Mouse (Mus musculus) T-helper 17 cell (primary cell): ENCODE data around the gene Bmpr1b.

Experiments
- in situ Hi-C, 2 experiments: fragments of 300-600 bp; cut with MboI, MseI; formaldehyde crosslinking; loops; 1 replicate in 1 of 2; 2 replicates in 1 of 2; pipeline ENCODE4 v1.15.1; 2025; ENCODE audit warnings: high pct_unique_total_duplicates in 2 of 2

Gene Bmpr1b

GRCm38 (mm10) chr3:142043006-142043405 is 126.2 kb downstream of the Bmpr1b start:
- in situ Hi-C loops = no loop called here

GRCm38 (mm10) chr3:142040345-142040744 is 128.9 kb downstream of the Bmpr1b start:
- in situ Hi-C loops = no loop called here

DNA sequence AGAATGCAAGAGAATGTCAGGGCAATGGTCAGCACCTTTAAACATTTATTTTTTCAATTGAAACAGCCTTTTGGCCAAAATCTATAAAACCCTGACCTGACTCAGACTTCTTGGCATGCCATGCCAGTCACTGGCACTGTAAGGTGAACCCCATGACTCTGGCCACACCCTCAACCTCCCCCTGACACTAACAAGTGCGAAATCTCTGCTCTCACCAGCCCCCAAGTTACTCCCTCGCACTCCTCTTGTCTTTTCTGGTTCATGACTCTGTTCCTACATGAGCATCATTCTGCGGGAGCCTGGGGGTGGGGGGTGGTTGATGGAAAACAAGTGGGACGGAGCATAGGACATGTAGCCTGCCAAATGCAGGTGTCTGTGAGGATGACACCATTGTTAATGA is 135.1 kb downstream of the Bmpr1b start:
- in situ Hi-C loops = loop anchor here in 1 of 2 experiments (10.0 kb wide), 1 partner anchor 241 kb away; no protein-coding TSS in a partner anchor

DNA sequence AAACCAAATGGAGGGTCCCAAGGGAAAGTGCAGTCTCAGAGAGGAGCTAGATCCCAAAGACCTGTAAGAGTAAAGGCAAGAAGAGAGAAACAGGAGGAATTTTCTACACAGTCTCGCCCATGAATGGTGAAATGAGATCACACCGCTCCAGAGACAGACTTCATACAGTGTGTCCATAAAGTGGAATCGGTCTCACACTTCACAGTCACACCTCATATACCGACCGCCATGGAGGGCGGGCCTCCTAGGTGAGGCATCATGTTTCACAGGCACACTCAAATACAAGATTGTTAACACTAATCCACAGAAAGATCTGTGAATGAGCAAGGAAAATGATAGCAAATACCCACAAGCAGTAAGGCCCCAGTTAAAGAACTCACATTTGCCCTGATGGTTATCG is 149.5 kb downstream of the Bmpr1b start:
- in situ Hi-C loops = no loop called here

GRCm38 (mm10) chr3:141984548-141984947 is 184.7 kb downstream of the Bmpr1b start:
- in situ Hi-C loops = no loop called here

DNA sequence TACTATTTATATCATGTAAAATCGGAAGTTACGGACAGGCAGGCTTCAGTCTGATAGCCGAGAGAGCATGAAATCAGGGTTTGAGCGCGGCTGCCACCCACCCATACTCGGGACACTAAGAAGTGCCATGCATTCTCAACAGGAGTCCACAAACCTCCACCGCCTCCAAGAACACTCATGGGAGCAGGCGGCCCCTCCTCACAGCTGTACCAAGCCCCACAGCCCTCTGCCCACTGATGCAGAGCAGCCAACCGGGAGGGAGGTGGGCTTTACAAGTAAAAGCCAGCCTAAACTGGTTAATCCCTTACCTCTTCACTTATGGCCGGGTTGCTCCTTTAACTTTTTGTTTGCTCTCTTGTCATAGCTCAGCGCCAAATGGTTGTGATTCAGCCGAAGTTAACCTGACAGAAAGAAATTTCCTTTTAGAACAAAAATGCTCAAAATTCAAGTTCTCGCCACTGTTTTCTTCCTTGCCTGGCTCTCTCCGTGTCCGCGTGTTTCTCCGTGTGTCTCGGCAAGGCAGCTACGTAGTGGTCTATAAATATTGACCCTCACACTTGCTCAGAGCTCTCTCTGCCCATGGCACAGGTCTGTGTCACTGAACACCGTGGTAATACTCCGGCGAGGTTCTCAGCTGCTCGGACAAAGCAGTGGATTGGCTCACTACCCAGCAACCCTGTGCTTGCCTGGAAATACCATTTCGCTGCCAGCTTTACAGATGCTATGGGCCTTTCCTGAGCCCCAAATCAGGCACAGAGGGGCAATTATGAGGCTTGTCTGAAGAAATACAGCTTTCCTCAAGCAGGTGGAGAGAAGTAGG is 187.4 kb downstream of the Bmpr1b start:
- in situ Hi-C loops = no loop called here

DNA sequence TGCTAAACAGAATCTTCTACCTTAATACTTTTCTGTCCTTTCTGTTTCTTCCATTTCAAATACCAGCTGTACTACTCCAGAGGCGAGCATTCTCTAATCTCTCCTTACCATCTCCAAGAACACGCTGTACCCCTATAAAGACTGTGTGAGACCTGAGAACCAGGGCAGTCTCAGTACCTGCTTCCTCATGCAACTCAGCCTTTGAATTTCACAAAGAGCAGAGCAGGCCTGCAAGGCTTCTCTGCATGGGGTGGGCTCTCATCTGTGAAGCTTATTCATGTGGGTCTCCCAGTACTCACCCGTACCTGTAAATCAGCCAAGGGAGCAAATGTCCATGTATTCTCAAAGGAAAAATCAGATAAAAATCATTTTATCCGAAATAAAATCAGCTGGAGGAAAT is 203.0 kb downstream of the Bmpr1b start:
- in situ Hi-C loops = no loop called here

DNA sequence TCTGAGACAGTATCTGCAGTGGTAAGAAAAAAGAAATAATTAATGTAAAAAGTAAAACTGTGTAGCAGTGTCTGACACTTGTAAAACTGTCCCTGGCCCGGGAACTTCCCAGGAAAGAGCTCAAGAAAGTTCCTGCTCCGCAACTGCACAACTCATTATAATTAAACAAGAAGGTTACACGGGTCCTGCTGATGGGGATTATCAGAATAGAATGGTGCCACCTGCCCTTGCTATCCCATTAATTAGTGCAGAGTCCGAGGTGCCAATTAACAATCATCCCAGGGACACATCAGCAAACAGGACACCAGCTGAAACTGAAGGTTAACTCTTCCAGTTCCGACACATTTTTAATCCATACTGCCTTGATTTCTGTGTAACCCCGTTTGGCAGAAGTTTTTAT is 216.3 kb downstream of the Bmpr1b start:
- in situ Hi-C loops = no loop called here

GRCm38 (mm10) chr3:141950642-141951041 is 218.6 kb downstream of the Bmpr1b start:
- in situ Hi-C loops = no loop called here

- in situ Hi-C loops = no loop called here
These were observed 220.7 kb downstream of the Bmpr1b start for GRCm38 (mm10) chr3:141948506-141948905.

DNA sequence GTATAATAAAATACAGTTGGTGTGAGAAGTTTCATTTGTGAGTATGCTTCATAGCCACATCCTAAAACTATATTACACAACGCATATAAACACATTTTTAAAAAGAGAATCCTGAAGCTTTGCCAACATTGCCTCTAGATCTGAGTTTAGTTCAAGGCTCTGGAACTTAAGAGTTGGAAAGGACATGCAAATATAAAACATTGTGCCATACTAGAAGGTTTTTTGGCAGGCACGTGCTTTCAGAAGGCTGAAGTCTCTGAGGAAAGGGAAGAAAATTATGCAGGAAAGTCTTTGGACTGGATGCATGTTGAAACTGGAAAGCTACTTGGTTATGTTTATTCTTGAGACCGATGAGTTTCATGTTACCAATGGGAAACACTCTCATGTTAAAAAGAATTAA is 221.1 kb downstream of the Bmpr1b start:
- in situ Hi-C loops = no loop called here

GRCm38 (mm10) chr3:141946846-141947245 is 222.4 kb downstream of the Bmpr1b start:
- in situ Hi-C loops = no loop called here

DNA sequence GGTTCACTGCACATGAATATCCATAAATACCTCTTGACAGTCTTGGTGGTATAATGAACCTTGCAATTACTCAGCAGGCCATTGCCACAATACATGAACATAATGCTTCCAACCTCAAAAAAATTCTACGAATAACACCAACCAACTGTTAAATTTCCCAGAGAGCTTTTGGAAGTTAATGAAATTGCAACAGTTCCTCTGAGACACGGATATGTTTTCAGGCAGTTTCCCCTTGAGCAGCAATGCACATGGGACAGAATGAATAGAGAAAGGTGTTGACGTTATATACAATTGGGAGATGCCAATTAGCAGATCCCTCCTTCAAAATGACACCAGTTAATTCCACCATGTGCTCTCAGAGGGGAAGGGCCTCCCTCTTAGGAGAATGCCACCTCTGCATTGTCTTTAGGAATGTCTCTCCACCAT is 225.9 kb downstream of the Bmpr1b start:
- in situ Hi-C loops = no loop called here

DNA sequence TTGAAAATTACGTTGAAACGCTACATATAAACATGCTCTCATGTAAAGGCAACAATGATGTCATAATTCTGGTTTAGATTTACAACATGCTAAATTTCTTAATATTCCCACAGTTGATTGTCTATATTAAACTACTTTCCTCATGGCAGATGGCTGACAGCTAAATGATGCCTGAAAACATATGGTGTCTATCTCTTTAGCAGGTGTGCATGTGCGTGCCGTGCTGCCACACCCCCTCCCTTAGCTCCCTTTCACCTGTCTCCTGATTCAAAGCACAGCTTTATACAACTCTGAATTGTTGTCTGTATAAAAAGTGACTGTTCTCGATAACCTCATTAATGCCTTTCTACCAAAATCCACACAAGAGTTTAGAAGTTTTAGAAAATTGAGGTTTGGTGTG is 229.0 kb downstream of the Bmpr1b start:
- in situ Hi-C loops = no loop called here

- in situ Hi-C loops = no loop called here
These were observed 232.5 kb downstream of the Bmpr1b start for GRCm38 (mm10) chr3:141936594-141937272.

GRCm38 (mm10) chr3:141932956-141933355 is 236.3 kb downstream of the Bmpr1b start:
- in situ Hi-C loops = no loop called here

- in situ Hi-C loops = no loop called here
These were observed 237.7 kb downstream of the Bmpr1b start for GRCm38 (mm10) chr3:141931372-141932092.

DNA sequence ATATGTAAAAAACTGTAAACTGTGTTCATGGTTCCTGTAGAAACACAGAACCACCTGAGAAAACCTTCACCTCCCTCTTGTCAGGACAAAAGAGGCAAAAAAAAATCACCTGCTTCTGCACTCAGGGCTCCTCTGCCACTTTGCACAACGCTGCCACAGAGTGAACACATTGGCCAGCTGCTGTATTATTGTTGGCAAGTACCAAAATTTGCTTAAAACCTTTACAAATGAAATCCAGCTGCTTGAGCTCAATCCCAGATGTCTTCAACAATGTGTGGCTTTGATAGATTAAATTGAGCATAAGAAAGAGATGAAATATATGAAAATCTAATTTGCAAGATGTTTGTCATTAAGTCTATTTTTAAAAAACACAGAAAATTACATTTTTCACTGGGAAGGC is 245.8 kb downstream of the Bmpr1b start:
- in situ Hi-C loops = no loop called here

DNA sequence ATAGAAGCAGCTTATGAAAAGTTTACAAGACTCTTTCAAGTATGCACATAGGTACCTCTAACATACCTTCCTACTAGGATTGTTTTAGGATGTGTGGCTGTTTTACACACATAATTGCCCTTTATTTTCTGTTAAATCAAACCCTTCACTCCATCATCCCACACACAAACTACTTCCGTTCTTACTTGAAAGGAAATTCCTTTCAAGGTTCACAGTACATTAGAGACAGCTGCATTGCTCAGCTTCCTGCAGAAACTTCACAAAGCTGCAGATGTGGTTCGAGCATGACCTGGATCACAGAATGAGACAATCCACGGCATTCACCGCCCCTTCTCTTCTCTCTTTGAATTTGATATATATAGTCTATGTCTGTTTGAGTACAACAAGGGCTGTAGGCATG is 248.1 kb downstream of the Bmpr1b start:
- in situ Hi-C loops = no loop called here

DNA sequence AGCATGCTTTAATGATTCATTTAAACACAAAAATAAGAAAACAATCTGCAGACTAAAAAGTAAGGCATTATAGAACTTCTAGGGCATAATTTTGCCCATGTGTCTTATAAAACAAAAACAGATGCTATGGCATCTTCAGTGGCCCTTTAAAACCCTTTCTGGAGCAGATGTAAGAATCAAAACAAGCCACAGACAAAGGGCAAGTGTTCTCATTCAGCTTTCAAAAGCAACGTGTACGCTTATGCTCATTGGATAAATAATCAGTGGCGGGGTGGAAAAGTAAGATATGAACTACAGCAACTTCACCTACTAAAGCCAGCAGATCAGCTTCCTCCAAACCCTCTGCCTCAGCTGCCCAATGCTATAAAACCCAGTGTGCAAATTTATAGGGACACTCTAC is 249.6 kb downstream of the Bmpr1b start:
- in situ Hi-C loops = no loop called here

- in situ Hi-C loops = no loop called here
These were observed 252.1 kb downstream of the Bmpr1b start for GRCm38 (mm10) chr3:141917166-141917565.

DNA sequence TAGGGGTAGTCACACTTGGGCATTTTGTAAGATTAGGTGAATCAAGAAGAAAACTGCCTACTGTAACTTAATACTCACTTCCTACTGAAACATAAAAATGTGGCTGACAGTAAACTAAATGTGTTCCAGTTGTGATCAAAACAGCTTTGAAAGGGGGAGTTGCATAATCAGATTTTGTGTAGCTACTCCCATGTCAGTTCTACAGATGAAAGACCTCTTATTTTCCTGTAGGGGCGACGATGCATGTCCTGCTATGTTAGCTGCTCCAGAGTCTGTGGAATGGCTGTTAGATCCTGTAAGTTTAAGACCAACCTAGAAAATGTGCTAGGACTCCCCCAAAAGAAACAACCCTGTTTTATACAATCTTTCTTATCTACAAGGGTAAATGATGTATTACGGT is 253.2 kb downstream of the Bmpr1b start:
- in situ Hi-C loops = no loop called here
